Mouse (Mus musculus) cerebellum, postnatal 10 days (tissue): ENCODE measurements around the gene Cog5.
"Not testable (repeated sequence)": the region's sequence is repeated elsewhere in the genome, so short reads cannot be mapped to it uniquely, and the experiment has no call there.

Experiments used
- DNase-seq, 2 experiments: peaks; one replicate each; pipeline ENCODE4 v3.0.0; 2021; ENCODE audit warnings: mixed read lengths in 2 of 2

The Cog5 gene

DNA sequence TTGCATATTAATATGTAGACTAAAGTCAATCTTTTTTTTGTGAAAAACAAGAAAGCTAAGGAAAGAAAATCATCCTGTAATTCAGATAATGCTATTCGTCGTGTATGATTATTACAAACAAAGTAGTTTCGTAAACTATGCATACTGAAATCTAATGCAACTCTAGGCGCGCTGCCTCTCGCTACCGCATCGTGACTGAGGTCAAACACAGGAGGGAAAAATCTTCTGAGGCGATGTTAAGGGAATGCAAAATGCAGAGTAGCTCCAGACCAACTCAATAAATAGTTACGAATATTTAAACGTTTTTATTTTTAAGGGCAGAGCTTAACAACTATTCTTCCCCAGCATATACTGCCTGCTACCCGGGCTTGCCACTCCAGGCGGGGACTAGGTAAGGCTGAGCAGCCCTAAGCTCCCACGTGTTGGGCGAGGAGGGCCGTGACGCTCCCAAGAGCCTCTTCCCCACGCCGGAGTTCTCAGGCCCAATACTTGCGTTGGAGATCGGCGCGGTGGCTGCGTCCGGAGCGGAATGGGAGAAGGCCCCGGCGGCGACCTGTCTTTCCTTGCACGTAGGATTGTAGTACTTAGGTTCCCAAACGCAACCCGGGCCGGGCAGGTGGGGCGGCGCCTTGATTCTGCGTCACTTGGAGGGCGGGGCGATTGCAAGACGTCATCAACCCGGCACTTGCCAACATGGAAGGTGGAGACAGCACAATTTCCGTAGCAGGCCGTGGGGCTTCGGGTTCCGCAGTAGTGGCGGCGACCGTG, at the start of gene Cog5, which contains the start of gene Dus4l:
Gene Cog5 (plus strand): TSS at position 673 of the 768 bp plus-strand sequence.
Gene Dus4l (minus strand): TSS at position 630 of the 768 bp plus-strand sequence.
- peak; percentile 98 to 99 for DNase-seq

DNA sequence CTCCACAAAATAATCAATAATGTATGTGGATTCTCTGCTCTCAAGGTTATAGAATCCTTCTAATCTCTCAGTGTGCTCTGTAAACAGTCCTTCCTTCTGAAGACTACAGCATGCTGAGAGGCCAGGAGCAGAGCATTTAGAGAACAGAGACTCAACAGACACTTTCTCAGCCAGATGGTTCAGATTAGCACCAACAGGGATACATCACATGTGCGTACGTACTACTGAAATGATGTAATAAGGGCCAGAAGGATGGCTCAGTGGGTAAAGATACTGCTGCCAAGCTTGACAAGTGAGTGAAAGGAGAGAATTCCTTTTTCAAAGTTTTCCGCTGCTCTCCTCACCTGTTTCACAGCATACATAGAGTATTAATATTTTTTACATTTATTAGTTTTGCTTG, 49.8 kb upstream of the Cog5 start:
- DNase-seq, result peak; percentile 36 to 55

DNA sequence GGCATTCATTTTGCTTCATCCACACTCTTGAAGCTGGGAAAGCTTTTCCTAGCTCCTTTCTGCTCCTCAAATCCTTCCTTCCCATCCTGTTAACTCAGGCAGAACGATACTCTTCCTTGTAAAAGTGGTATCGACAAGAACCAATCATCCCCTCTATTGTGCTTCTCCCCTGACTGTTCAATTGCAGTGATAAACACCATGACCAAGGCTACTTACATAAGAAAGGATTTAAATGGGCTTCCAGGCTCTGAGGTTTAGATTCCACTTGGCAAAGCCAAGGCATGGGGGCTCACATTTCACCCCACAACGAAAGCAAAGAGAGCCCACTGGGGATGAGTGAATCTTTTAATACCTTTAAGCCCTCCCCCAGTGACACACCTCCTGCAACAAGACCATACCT, 46.5 kb upstream of the Cog5 start:
- no peak for DNase-seq

DNA sequence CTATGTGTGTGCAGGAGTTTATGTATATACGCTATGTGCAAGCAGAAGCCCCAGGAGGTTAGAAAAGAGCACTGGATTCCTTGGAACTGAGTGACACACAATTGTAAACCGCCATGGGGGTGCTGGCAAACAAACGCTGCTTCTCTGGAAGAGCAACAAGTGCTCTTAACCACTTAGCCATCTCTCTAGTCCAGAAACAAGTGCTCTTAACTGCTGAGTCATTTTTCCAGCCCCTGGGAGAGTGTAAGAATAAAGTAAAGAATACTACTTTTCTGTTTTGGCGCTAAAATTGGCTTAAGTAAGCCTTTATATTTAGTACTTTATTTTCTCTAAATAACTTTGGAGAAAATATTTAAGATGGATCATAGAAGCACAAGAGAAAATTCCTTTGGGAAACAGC, 41.3 kb upstream of the Cog5 start:
- DNase-seq, result no peak

DNA sequence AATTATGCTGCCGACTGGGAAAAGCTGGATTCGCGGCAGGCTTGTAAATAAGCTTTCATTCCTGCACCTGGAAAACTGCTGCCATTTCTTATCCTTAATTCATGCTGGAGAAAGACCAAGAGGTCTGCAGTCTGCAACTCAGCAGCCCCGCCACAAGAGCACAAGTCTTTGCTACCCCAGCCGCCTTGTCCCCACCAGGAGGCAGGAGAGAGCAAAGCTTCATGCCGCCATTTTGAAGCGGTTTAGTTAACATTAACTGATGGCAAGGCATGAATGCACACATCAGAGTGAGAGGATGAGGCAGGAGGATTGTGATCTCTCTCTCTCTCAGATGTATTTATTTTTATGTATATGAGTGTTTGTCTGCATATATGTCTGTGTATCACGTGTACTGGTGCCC, 34.6 kb upstream of the Cog5 start:
- no peak for DNase-seq

DNA sequence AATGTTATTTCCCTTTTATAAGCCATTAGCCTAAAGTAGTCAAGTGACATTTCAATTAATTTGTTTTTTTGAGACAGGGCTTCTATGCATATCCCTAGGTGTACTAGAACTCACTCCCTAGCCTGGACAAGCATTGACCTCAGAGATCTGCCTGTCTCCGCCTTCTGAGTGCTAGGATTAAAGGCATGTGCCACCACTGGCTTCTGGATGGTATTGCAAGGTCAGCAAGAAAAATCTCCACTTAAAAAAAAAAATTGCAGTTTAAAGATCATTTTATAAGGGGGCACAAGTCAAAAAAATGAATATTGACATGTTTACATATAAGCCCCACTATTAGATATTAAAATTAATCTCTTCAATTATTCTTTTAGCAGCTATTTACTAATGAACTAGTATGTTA, 29.7 kb upstream of the Cog5 start:
- no peak for DNase-seq

DNA sequence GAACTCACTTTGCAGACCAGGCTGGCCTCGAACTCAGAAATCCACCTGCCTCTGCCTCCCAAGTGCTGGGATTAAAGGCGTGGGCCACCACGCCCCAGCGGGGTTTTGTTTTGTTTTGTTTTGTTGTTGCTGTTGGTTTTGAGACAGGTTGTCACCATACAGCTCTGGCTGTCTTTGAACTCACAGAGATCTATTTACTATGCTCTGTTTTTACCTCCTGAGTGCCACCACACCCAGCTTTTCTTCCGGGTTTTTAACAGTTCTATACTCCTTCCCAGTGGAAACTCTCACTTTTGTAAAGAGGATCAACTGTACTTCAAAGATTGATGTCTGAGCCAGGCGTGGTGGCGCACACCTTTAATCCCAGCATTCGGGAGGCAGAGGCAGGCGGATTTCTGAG, 26.3 kb upstream of the Cog5 start:
- DNase-seq, result not testable (repeated sequence)

DNA sequence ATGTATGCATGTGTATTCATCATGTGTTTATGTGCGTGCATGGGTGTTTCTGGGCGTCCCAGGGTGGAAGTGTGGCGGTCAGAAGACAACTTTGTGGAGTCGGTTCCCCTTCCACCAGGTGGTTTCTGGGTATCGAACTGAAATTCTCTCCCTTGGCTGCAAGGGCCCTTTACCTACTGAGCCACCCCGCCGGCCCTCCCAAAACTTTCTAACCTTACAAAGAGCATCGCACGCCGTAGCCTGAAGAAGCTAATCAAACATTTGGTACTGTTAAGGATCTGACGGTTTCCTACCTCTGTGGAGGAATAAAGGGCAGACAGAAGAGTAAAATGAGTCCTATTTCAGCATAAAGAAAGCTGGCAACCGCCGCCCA, 20.7 kb upstream of the Cog5 start:
- DNase-seq, result peak in 1 of 2 experiments; percentile 30

DNA sequence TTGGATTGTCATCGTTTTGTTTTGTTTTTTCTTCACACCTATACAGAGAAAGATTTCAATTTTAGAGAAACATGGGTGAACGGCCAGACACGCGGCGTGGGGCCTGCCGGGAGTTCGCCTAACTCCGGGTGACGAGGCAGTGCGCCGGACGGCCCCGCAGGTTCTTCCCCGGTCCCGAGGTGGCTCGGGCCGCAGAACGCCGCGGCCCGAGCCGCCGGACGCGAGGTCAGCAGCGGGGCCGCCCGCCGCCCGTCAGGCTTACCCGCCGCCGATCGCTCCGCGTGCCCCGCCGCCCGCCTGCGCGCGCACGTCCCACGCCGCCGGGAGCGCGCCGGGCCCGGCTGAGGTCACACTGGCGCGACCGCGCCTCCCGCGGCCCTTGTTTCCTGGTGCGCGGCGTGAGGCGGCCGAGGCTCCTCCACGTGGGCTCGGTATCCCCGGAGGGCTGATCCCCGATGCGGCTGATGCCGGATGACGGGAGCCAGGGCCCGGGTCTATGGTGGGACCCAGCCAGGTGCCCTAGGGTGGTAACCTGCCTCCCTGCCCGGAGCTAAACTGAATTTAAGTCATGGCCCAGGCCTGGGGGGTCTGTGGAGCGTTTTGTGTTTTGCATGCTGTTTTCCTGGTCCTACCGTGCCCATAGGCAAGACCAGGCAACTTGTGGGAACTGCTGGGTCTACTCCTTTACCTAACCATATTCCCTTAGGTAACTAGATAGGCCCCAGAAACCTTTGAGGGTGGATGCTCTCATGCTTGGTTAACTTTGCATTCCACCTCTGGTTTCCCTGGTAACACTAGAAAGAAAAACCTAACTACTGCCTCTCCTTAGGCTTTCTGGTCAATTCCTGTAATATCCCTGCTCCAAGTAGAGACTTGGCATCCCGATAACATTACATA, 20.1 kb upstream of the Cog5 start, which contains the start of gene Bcap29:
Gene Bcap29 (minus strand): TSS at position 316 of the 897 bp plus-strand sequence.
- peak; percentile 89 to 90 for DNase-seq

DNA sequence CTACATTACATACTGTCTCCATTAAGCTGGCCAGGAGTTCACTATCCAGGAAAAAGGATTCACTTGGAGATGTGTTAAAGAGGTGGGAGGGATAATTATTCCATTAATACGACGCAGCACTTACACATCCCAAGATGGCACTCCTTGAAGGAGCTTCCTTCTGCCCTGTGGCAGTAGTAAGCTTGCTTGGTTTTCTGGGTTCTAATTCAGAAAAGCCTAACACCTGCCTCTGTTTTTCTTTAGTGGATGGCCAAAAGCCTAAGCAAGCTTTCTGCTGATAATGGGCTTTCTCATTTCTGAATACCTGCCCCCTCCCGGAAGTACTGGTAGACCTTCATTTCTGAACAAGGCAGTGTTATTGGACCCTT, 19.4 kb upstream of the Cog5 start:
- DNase-seq, result peak in 1 of 2 experiments; percentile 20

DNA sequence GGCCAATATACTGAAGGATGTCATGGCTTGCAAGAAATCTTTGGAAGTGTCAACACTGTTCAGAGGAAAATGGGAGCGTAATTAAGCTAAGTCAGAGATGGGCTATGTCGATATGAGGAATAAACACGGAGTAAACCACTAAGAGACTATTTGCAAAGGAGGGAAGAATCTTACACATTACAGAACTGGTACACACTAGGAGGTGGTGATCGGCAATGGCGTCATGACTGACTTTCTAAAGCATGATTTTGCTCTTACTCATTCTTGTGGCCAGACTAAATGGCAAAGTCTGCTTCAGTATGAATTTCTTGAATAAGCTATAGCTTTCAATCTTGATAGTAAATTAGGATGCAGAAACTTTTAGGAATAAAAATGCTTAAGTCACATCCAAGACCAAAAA, 1.1 kb upstream of the Cog5 start:
- no peak for DNase-seq

DNA sequence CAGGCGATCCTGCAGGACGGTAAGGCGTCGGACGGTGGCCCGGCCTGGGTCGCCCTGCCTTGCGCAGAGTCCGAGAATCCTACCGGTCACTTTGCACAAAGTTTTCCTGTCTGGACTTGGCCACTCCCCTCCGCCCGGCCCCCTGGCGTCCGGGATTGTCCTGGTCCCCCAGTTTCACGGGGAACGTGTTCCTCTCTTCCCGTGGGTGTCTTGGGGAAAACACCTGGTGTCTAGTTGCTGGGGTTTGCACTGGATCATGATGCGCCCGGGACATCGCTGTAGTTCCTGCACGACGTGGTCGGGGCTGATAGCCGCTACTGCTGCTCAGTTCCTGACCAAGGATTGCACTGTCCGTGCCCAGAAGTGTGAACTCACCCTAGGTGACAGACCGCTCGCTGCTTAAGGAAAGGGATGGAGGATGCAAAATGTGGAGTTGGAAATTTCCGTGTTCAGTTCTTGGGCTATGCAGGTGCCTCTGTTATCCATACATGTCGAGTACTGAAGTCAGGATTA, 352 bp downstream of the Cog5 start:
- no peak for DNase-seq

DNA sequence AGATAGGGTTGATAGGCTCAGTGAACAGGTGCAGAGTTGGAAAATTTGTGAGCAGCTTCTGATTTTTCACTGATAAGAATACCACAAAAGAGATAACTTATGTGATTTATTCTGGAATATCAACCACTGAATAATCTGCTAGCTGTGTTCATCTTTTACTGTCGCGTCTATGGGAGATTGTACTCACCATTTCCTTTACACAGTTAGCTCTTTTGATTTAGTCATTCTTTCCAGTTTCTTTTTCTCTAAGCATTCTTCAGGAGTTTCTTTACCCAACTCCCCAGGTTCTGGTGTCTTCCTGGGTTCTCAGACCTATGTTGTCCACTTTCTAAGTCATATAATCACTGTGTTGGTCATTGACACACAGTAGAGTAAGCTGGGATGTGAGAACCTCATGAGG, 2.2 kb downstream of the Cog5 start:
- no peak for DNase-seq

DNA sequence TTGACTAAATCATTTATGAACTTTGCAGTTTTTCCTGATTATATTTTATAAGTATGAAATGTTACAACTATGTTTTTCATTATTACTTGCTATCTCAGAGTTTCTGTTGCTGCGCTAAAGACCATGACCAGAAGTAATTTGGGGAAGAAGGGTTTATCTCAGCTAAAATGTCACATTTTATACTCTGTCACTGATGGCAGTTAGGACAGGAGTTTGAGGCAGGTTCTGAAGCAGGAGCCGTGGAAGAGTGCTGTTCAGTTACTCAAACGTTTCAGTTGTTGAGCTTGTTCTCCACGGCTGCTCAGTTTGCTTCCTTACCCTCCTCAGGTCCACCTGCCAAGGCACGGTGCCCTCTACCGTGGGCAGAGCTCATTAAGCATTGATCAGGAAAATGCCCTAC, 11.3 kb downstream of the Cog5 start:
- DNase-seq, result no peak

DNA sequence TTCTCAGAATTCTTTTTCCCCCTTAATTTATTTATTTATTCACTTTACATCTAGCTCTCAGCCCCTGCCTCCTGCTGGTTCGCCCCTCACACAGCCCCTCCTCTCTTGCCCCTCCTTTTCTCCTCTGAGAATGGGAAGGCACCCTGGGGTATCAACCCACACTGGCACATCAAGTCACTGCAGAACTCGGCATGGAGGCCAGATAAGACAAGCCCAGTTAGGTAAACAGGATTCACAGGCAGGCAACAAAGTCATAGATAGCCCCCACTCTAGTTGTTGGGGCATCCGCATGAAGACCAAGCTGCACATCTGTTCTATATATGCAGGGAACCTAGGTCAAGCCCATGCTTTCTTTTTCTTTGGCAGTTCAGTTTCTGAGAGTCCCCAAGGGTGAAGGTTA, 12.5 kb downstream of the Cog5 start:
- no peak for DNase-seq

DNA sequence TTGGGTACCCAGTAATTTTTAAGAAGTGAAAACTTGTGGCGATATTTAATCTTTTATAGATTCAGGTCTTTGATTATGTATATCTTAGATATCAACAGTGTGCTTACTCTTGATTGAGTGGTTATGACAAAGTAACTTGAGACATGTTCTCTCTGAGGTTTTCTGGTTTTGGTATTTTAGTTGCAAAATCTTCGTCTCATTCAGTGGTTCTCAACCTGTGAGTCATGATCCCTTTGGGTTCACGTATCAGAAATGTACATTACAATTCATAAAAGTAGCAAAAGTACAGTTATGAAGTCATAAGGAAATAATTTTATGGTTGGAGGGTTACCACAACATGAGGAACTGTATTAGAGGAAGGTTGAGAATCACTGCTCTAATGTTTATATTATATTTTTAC, 32.0 kb downstream of the Cog5 start:
- DNase-seq, result no peak

DNA sequence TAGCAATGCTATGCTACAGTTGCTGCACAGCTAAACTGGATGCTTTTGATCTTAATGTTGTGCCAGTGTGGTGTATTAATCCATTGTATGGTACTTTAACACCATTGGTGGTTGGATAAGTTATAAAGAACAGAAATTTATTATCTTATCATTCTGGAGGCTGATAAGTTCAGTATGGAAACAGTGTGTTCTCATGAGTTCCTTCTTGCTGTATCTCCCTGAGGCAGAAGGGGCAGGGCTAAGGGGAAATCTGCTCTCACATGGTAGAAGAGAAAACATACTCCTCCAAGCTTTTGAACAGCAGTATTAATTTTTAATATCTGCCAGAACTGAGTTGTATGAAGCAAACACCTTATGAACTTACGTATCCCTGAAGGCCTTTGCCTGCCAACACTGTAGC, 38.6 kb downstream of the Cog5 start:
- no peak for DNase-seq

DNA sequence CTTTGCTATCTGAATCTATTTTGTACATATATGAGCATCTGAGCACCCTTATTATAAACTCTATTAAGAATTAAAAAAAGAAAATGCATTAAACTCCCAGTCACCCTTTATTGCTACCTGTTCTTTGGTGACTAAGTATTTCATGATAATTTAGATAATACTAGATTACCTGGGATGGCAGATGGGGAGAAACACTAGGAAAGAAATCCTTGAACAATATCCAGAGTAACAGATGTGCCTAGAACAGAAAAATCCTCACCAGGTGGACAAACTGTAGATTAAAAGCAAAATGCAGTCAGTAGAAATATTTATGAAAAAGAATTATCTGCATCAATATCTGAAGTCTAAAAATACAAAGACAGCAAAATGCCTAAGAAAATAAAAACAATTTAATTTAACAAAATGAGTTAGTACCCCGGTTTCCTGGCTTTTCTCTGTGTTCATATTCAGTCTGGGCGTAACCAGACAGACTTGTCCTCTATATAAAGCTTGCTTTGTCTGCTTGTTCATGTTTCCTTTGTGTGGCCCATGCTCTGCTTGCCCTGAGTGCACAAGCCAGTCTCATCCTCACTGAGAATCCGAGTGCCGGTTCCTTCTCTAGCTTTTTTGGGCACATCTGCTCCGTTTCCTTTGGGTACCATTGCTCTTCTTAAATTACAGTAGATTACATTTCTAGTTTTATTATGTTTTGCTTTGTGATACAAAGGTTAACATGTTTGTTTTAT, 46.1 kb downstream of the Cog5 start:
- no peak for DNase-seq

DNA sequence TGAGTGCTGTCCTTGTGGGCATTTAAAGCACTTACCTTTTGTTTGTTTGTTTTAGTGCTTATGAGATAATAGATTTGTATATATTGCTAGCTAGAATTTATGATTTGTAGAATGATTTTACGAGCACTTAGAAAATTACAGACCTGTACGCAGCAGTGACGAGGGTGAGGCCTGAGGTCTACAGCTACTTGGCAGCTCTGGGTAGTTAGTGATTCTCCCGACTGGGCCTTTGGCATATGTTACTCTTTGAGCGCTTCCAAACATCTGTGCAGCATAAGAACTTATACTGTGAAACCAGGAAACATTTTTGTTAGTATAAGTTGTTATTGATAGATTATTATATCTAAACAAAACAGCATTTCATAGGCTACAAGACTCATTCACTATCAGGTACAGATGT, 46.7 kb downstream of the Cog5 start:
- DNase-seq, result no peak

DNA sequence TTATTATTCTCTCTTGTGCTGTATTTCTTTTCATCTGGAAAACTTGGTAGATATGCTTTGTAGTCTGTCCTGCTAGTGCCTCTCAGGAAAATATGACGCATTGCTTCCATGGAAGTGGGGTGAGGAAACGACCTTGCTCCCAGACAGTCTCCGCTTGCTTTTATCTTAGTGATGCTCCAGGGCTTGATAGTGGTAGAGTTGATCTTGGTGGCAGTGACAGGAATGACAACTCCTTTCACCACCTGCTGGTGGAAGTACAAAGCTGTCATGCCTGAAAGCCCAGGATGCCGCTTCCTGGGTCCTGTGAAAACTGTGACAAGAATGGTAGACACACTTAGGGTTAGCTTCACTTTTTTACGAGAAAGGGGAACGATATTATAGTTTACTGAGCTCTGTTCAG, 49.2 kb downstream of the Cog5 start:
- no peak for DNase-seq

DNA sequence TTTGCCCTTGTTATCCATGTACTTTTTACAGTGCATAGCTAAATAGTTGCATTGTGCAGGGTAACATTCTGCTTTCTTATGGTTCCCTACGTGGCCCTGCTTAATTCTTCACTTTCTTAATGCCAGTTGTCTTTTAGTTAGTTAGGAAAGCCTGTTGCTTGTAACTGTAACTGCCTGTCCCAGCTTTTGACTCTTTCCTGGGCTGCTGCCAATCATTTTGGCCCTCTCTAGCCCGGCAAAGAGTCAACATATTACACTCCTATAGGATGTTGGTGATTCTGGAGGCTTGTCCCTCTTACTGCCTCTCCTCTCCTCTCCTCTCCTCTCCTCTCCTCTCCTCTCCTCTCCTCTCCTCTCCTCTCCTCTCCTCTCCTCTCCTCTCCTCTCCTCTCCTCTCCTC, 51.5 kb downstream of the Cog5 start:
- DNase-seq, result peak in 1 of 2 experiments; percentile 20

DNA sequence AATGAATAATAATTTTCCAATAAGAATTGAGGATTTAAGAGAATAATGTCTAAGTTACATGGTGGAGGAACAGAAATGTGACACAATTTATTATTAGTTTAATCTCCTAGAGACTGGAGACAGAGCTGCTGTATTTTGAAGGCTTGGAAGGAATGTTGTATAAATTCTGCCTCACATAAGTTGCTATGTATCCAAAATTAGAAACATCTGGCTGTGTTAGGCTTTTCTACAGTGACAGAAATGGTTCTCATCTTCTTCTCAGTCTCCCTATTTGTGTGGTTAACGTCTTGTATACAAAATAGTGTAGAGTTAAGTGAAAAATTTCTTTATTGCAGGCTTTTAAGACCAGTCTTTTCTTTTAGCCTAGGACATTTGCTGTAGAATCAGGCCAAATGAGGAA, 52.9 kb downstream of the Cog5 start:
- DNase-seq, result no peak

DNA sequence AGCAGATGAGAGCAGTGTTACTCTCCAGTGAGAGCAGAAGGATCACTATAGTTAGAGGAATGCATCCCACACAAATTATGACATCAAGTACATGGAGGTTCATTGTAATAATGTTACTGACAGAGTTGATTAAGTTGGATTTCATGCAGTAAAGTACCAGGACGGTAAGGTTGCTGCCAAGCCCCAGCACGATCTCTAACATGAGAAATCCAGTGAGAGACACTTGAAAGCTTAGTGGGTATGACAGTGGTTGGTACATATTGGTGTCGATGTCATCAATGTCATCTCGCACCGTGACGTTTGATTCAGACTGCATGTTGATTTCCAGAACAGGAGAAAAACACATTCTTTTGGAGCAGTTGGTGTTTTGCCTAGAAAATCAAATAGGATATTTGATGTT, 55.0 kb downstream of the Cog5 start:
- no peak for DNase-seq
